In the genomic region with DNA sequence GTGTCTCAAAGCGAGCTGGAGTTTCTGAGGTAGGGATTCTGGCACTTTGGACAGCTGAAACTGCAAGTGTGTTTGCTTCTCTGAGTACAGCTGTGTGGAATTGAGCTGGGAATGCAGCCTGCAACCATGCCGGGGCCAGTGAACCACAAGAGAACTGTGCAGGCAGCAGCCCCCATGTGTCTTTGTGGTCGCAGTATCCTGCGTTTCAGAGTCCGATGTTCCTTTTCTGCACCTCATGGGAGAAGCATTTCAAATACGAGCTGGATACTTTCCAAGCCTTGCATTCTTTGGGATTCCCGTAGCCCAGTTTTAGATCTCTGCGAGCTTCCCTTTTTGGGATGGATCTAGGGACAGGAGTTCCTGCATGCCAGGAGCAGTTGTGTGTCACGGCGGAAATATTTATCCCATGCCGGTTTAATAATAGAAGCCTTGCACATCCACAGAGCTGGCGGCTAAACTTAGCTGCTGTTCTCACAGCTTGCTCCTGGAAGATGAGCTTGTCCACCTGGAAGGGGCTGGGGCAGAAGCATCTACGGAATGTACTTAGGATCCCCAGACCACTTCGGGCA, we compare ENCODE assay signal across 8 mouse cellular contexts.
DNase-seq lines count a peak whose midpoint lies in the region; ATAC-seq and TF ChIP-seq lines count a peak whose summit lies in the region.

No protein-coding gene starts in this region.

- WGBS in lung, embryonic 15.5 days = 20% methylated on average over 14 of the region's 14 CpGs
- 22% methylated on average over 14 of the region's 14 CpGs for WGBS in lung, adult 2 months
- 73% methylated on average over 14 of the region's 14 CpGs for WGBS in hindbrain, embryonic 11.5 days

- peaks cover 23% of the 10 kb centered on the region for H3K4me1 ChIP-seq in lung, embryonic 15.5 days
- peaks cover 16% of the 10 kb centered on the region for H3K4me1 ChIP-seq in lung, adult 2 months (ENCODE audit: control insufficient read depth, insufficient read depth, low read length)
- H3K4me1 ChIP-seq in hindbrain, embryonic 11.5 days (replicated peaks; ENCODE audit: control insufficient read depth, insufficient read depth, low read length) = no peaks in the 10 kb centered on the region

- no peak for ATAC-seq in lung, embryonic 15.5 days (ENCODE audit: borderline replicate concordance, extremely low read depth, low FRiP score, low TSS enrichment)
- ATAC-seq in hindbrain, embryonic 11.5 days (ENCODE audit: low FRiP score) = no peak

- 0 out of 2 replicates have a peak overlapping the region, but pooled peaks have one; percentile 15 for H3K27ac ChIP-seq in lung, embryonic 15.5 days
- H3K27ac ChIP-seq in hindbrain, embryonic 11.5 days (ENCODE audit: low read depth, low read length) = no peak overlapping the region

- no peak overlapping the region for H3K4me3 ChIP-seq in lung, embryonic 15.5 days
- H3K4me3 ChIP-seq in lung, adult 2 months (replicated peaks; ENCODE audit: extremely low read depth, low read depth, low read length) = no peak overlapping the region
- no peak overlapping the region for H3K4me3 ChIP-seq in hindbrain, embryonic 11.5 days (ENCODE audit: low read depth, low read length)

- H3K9ac ChIP-seq in lung, embryonic 15.5 days = no peak overlapping the region
- H3K9ac ChIP-seq in hindbrain, embryonic 11.5 days (ENCODE audit: low read depth, low read length) = no peak overlapping the region

- no peak for DNase-seq in lung, adult 2 months
- peak; percentile 20 to 25 for DNase-seq in frontal cortex, postnatal 36 days (ENCODE audit: low spot score in 2 of 2)
- peak; percentile 75 for DNase-seq in heart, postnatal 4 days
- peak; percentile 19 for DNase-seq in right cerebral cortex, postnatal 25 days
- no peak for DNase-seq in c-Kit-positive CD71-positive TER-119-positive erythroid progenitor cells, embryonic 14.5 days (ENCODE audit: low spot score)
- no peak for DNase-seq in hindbrain, embryonic 11.5 days (ENCODE audit: low spot score)
- DNase-seq in testis, postnatal 10 days (ENCODE audit: low spot score) = no peak

- H3K36me3 ChIP-seq in lung, embryonic 15.5 days = no peaks in the 10 kb centered on the region
- no peaks in the 10 kb centered on the region for H3K36me3 ChIP-seq in hindbrain, embryonic 11.5 days (ENCODE audit: control insufficient read depth, insufficient read depth, low read length)

- TF ChIP-seq POLR2A in lung, adult 2 months (IDR thresholded peaks at IDR 0.05; ENCODE audit: borderline replicate concordance, extremely low read depth, low read depth, low read length) = no peak

- H3K9me3 ChIP-seq in lung, embryonic 15.5 days = no peaks in the 10 kb centered on the region
- no peaks in the 10 kb centered on the region for H3K9me3 ChIP-seq in hindbrain, embryonic 11.5 days (ENCODE audit: control insufficient read depth, low read length)

- H3K27me3 ChIP-seq in lung, embryonic 15.5 days = no peaks in the 10 kb centered on the region
- no peaks in the 10 kb centered on the region for H3K27me3 ChIP-seq in hindbrain, embryonic 11.5 days (ENCODE audit: control insufficient read depth, insufficient read depth, low read length)

- H3K4me2 ChIP-seq in lung, embryonic 15.5 days = peak overlapping the region; percentile 19; the same call in 1 of the 2 replicates
- no peak overlapping the region for H3K4me2 ChIP-seq in hindbrain, embryonic 11.5 days (replicated peaks; ENCODE audit: low read depth, low read length)

- TF ChIP-seq CTCF in lung, adult 2 months (IDR thresholded peaks at IDR 0.05; ENCODE audit: insufficient read depth, low read length) = no peak

Comparison
In these comparisons a context has a peak if more than half of its experiments do, and no peak if none do; other contexts are left out.
1. DNase-seq: peak in frontal cortex, postnatal 36 days (2 of 2), heart, postnatal 4 days (single experiment) and right cerebral cortex, postnatal 25 days (single experiment); none in lung, adult 2 months (single experiment), c-Kit-positive CD71-positive TER-119-positive erythroid progenitor cells, embryonic 14.5 days (single experiment), hindbrain, embryonic 11.5 days (single experiment) and testis, postnatal 10 days (single experiment).